In genomic region chr8:47411321-47411720, GRCm38 (mm10) we compare ENCODE assay signal across 12 mouse cellular contexts. TPM values are rescaled to one million over a fixed set of nuclear protein-coding genes. Genes with fewer than 3 reads are reported as not detected.
A peak's percentile ranks its signal among the peaks of the same experiment; 100 is the strongest.
DNase-seq lines count a peak whose midpoint lies in the region; ATAC-seq and TF ChIP-seq lines count a peak whose summit lies in the region.
"Had no signal": no experiment of that assay in that cellular context is flagged by ENCODE, and none has a peak within 500 bp of the region (broad histone marks: within the 10 kb centered on the region; RNA-seq: fewer than 3 reads in every experiment).

No protein-coding gene starts in this region.

- no peak for TF ChIP-seq CTCF in lung, postnatal 0 days (IDR thresholded peaks at IDR 0.05)
- no peak for TF ChIP-seq CTCF in left cerebral cortex, adult 2 months (IDR thresholded peaks at IDR 0.05)

- H3K4me2 ChIP-seq in heart, embryonic 15.5 days: peak overlapping the region; percentile 96; the same call in 1 of the 2 replicates
- H3K4me2 ChIP-seq in lung, postnatal 0 days (replicated peaks; ENCODE audit: low read depth, low read length): peak overlapping the region; percentile 86; the same call in 1 of the 2 replicates
- H3K4me2 ChIP-seq in intestine, embryonic 16.5 days (ENCODE audit: low read depth, low read length): peak overlapping the region; percentile 93
- H3K4me2 ChIP-seq in stomach, embryonic 15.5 days: peak overlapping the region; percentile 82

- H3K9me3 ChIP-seq in heart, embryonic 15.5 days (replicated peaks): no peaks in the 10 kb centered on the region
- no peaks in the 10 kb centered on the region for H3K9me3 ChIP-seq in lung, postnatal 0 days (ENCODE audit: low read length)
- no peaks in the 10 kb centered on the region for H3K9me3 ChIP-seq in intestine, embryonic 16.5 days (ENCODE audit: control insufficient read depth, low read length)
- H3K9me3 ChIP-seq in stomach, embryonic 15.5 days: no peaks in the 10 kb centered on the region
- H3K9me3 ChIP-seq: liver, embryonic 15.5 days had no signal

- no peaks in the 10 kb centered on the region for H3K36me3 ChIP-seq in heart, embryonic 15.5 days
- no peaks in the 10 kb centered on the region for H3K36me3 ChIP-seq in lung, postnatal 0 days (ENCODE audit: insufficient read depth, low read length)
- H3K36me3 ChIP-seq in intestine, embryonic 16.5 days (ENCODE audit: control insufficient read depth, insufficient read depth, low read length): no peaks in the 10 kb centered on the region
- no peaks in the 10 kb centered on the region for H3K36me3 ChIP-seq in stomach, embryonic 15.5 days
- H3K36me3 ChIP-seq: liver, embryonic 15.5 days had no signal

- intact Hi-C loops in heart, postnatal 14 days (cut with DNase I): loop anchor here (5.0 to 10.0 kb wide), 2 partner anchors 91 to 283 kb away; no protein-coding TSS in a partner anchor
- intact Hi-C loops in left cerebral cortex, adult 2 months (cut with DNase I): no loop called here

- no peak for TF ChIP-seq EP300 in lung, postnatal 0 days (IDR thresholded peaks at IDR 0.05)

- no peak overlapping the region for H3K4me3 ChIP-seq in heart, embryonic 15.5 days
- H3K4me3 ChIP-seq in lung, postnatal 0 days (ENCODE audit: low read depth, low read length): no peak overlapping the region
- H3K4me3 ChIP-seq in intestine, embryonic 16.5 days (ENCODE audit: low read length): peak overlapping the region; percentile 82; the same call in 1 of the 2 replicates
- H3K4me3 ChIP-seq in stomach, embryonic 15.5 days (replicated peaks): peak overlapping the region; percentile 77; the same call in 1 of the 2 replicates
- H3K4me3 ChIP-seq in left cerebral cortex, adult 2 months: no peak overlapping the region

- no peak for ATAC-seq in heart, embryonic 15.5 days (replicated peaks; ENCODE audit: insufficient number of reproducible peaks, insufficient read depth, low FRiP score, low read depth)
- ATAC-seq in lung, postnatal 0 days: no peak
- no peak for ATAC-seq in intestine, embryonic 16.5 days
- no peak for ATAC-seq in stomach, embryonic 15.5 days (ENCODE audit: insufficient read depth, low FRiP score, low read depth)

- H3K9ac ChIP-seq in heart, embryonic 15.5 days: no peak overlapping the region
- no peak overlapping the region for H3K9ac ChIP-seq in lung, postnatal 0 days (replicated peaks; ENCODE audit: low read depth)
- no peak overlapping the region for H3K9ac ChIP-seq in intestine, embryonic 16.5 days (ENCODE audit: low read depth, low read length)
- no peak overlapping the region for H3K9ac ChIP-seq in stomach, embryonic 15.5 days
- H3K9ac ChIP-seq: liver, embryonic 15.5 days had no signal

- H3K27ac ChIP-seq in heart, embryonic 15.5 days: no peak overlapping the region
- no peak overlapping the region for H3K27ac ChIP-seq in lung, postnatal 0 days (ENCODE audit: low read length)
- no peak overlapping the region for H3K27ac ChIP-seq in intestine, embryonic 16.5 days (ENCODE audit: low read length)
- H3K27ac ChIP-seq in stomach, embryonic 15.5 days: no peak overlapping the region
- no peak overlapping the region for H3K27ac ChIP-seq in left cerebral cortex, adult 2 months
- H3K27ac ChIP-seq: liver, embryonic 15.5 days had no signal

- H3K27me3 ChIP-seq in heart, embryonic 15.5 days: peaks cover 51% of the 10 kb centered on the region
- peaks cover 13% of the 10 kb centered on the region; the same call in 1 of the 2 replicates for H3K27me3 ChIP-seq in lung, postnatal 0 days (replicated peaks; ENCODE audit: insufficient read depth, low read length)
- H3K27me3 ChIP-seq in intestine, embryonic 16.5 days (replicated peaks; ENCODE audit: control insufficient read depth, insufficient read depth, low read length): peaks cover 12% of the 10 kb centered on the region
- H3K27me3 ChIP-seq in stomach, embryonic 15.5 days (replicated peaks): peaks cover 23% of the 10 kb centered on the region

- no peak for DNase-seq in heart, postnatal 14 days
- DNase-seq in lung, postnatal 0 days (ENCODE audit: low spot score): no peak
- DNase-seq in lung, postnatal 36 days: no peak
- no peak for DNase-seq in left cerebral cortex, adult 2 months (ENCODE audit: extremely low spot score in 1 of 2, low spot score in 2 of 2)
- DNase-seq in adrenal gland, postnatal 4 days (ENCODE audit: low spot score in 2 of 2): no peak
- DNase-seq: cerebellum, adult 9-10 months; kidney, adult 9 months; right cerebral cortex, postnatal 25 days had no signal

- peaks cover 23% of the 10 kb centered on the region for H3K4me1 ChIP-seq in heart, embryonic 15.5 days (replicated peaks)
- H3K4me1 ChIP-seq in lung, postnatal 0 days (ENCODE audit: insufficient read depth, low read depth, low read length): no peaks in the 10 kb centered on the region
- peaks cover 12% of the 10 kb centered on the region; the same call in 1 of the 2 replicates for H3K4me1 ChIP-seq in intestine, embryonic 16.5 days (ENCODE audit: control insufficient read depth, insufficient read depth, low read length)
- H3K4me1 ChIP-seq in stomach, embryonic 15.5 days: peaks cover 12% of the 10 kb centered on the region

- 11% methylated on average over 12 of the region's 12 CpGs for WGBS in heart, embryonic 15.5 days
- WGBS in lung, postnatal 0 days: 16% methylated on average over 12 of the region's 12 CpGs
- WGBS in intestine, embryonic 16.5 days: 15% methylated on average over 12 of the region's 12 CpGs
- 12% methylated on average over 12 of the region's 12 CpGs for WGBS in stomach, embryonic 15.5 days

RNA-seq across cellular contexts. Expression of gene Stox2, which starts 34.8 kb away (rescaled TPM):
- polyA plus RNA-seq in heart, embryonic 15.5 days (2015; fragmentation: Nextera tagmentation; extraction: Ambion mirVana): 8.7 and 9.4 TPM in 2 replicates
- total RNA-seq in heart, postnatal 14 days (2021): 10 to 100 TPM; 16.9 to 19.2 TPM
- 5.8 and 7.4 TPM in 2 replicates for polyA plus RNA-seq in lung, postnatal 0 days (2015; fragmentation: Nextera tagmentation; extraction: Ambion mirVana)
- polyA plus RNA-seq in intestine, embryonic 16.5 days (2015; fragmentation: Nextera tagmentation; extraction: Ambion mirVana): 4.7 TPM in 2 replicates
- polyA plus RNA-seq in stomach, embryonic 15.5 days (2015; fragmentation: Nextera tagmentation; extraction: Ambion mirVana): 11.6 and 13.7 TPM in 2 replicates
- 10 to 100 TPM; 81.5 to 92.1 TPM for total RNA-seq in left cerebral cortex, adult 2 months (2021)
- 10 to 100 TPM; 20.3 to 23.1 TPM for total RNA-seq in adrenal gland, postnatal 4 days (2021)

Comparison
In these comparisons a context has a peak if more than half of its experiments do, and no peak if none do; other contexts are left out.
1. H3K4me3 ChIP-seq: peak in intestine, embryonic 16.5 days (single experiment) and stomach, embryonic 15.5 days (single experiment); none in heart, embryonic 15.5 days (single experiment), lung, postnatal 0 days (single experiment) and left cerebral cortex, adult 2 months (single experiment).
2. Peak in every context shown above with its lines, with median percentiles within 50 percentile points of each other: H3K4me2 ChIP-seq.